Mouse (Mus musculus): ENCODE data around the gene Copb1.

Copb1 gene

GRCm38 (mm10) chr7:114169381-114169780 lies 85.1 kb downstream of the Copb1 start:
- no peak for DNase-seq (ENCODE audit: low spot score in 2 of 2)

Data from right cerebral cortex, postnatal 10 days (tissue).